Mouse (Mus musculus) forebrain, postnatal 0 days (tissue): ENCODE measurements at regions not wholly inside any gene's neighbourhood (a gene's known extent, or its start where the extent isn't known, plus 50 kb on each side); places are given as distances from the start of the nearest gene placed in this dataset.

Experiments used
- ATAC-seq: fragments of 200-750 bp; cut with Nextera tagmentation; 2 replicates; pipeline ENCODE4 v1.8.0; 2017; ENCODE audit warnings: mild to moderate bottlenecking, moderate library complexity
- DNase-seq: peaks from one replicate; pipeline ENCODE4 v3.0.0-alpha.2; 2015
- H3K27ac ChIP-seq: fragments of 300-500 bp; sonication (generic); 2 replicates; pipeline ENCODE4 v1.5.1; 2014; ENCODE audit warnings: low read depth, mild to moderate bottlenecking, antibody characterized with exemption, low read length, moderate library complexity, mixed read lengths
- H3K27me3 ChIP-seq: fragments of 300-500 bp; sonication (generic); 2 replicates; pipeline ENCODE4 v1.6.1; 2014; ENCODE audit warnings: mild to moderate bottlenecking, low read length, mixed read lengths; ENCODE audit not compliant: insufficient read depth
- H3K36me3 ChIP-seq: fragments of 300-500 bp; sonication (generic); 2 replicates; pipeline ENCODE4 v1.6.1; 2014; ENCODE audit warnings: mild to moderate bottlenecking, moderate library complexity; ENCODE audit not compliant: insufficient read depth
- H3K4me1 ChIP-seq: fragments of 300-500 bp; sonication (generic); 2 replicates; pipeline ENCODE4 v1.6.1; 2014; ENCODE audit warnings: antibody characterized with exemption; ENCODE audit not compliant: insufficient read depth
- H3K4me2 ChIP-seq: fragments of 300-500 bp; sonication (generic); 2 replicates; pipeline ENCODE4 v1.6.1; 2014; ENCODE audit warnings: low read depth, mild to moderate bottlenecking, moderate library complexity
- H3K4me3 ChIP-seq: fragments of 300-500 bp; sonication (generic); 2 replicates; pipeline ENCODE4 v1.5.1; 2014; ENCODE audit warnings: low read depth, low read length, mixed read lengths
- H3K9ac ChIP-seq: fragments of 300-500 bp; sonication (generic); 2 replicates; pipeline ENCODE4 v1.6.1; 2014; ENCODE audit warnings: mild to moderate bottlenecking
- H3K9me3 ChIP-seq: fragments of 300-500 bp; sonication (generic); 2 replicates; pipeline ENCODE4 v1.6.1; 2016; ENCODE audit warnings: low read length
- CTCF ChIP-seq: sonication (generic); IDR thresholded peaks from 2 replicates; pipeline ENCODE4 v1.5.1; 2016; ENCODE audit warnings: antibody characterized with exemption, control low read depth, low read depth
- WGBS: fragments of 180-500 bp; shearing (Covaris S2); extraction: QIAGEN DNeasy Blood & Tissue Kit; methylation state at CpG from one replicate; pipeline ENCODE4 v1.1.7; 2014; 5-methylcytosine and 5-hydroxymethylcytosine counted together

GRCm38 (mm10) chr13:90546288-90547035 is 358.7 kb downstream of the Atp6ap1l start:
- H3K27ac ChIP-seq = no peak overlapping the region
- no peak overlapping the region for H3K4me2 ChIP-seq
- no peaks in the 10 kb centered on the region for H3K9me3 ChIP-seq
- no peaks in the 10 kb centered on the region for H3K36me3 ChIP-seq
- ATAC-seq = no peak
- no peak overlapping the region for H3K4me3 ChIP-seq
- no peak overlapping the region for H3K9ac ChIP-seq
- 50% methylated on average over 1 of the region's 1 CpGs for WGBS
- DNase-seq = no peak
- no peaks in the 10 kb centered on the region for H3K27me3 ChIP-seq
- H3K4me1 ChIP-seq = no peaks in the 10 kb centered on the region
- TF ChIP-seq CTCF = no peak

- H3K36me3 ChIP-seq = no peaks in the 10 kb centered on the region
- H3K27me3 ChIP-seq = no peaks in the 10 kb centered on the region
- H3K27ac ChIP-seq = no peak overlapping the region
- no peak overlapping the region for H3K4me2 ChIP-seq
- H3K4me3 ChIP-seq = no peak overlapping the region
- ATAC-seq (no peak), DNase-seq (no peak)
- no peak for TF ChIP-seq CTCF
- H3K9ac ChIP-seq = no peak overlapping the region
- no peaks in the 10 kb centered on the region for H3K4me1 ChIP-seq
- H3K9me3 ChIP-seq = no peaks in the 10 kb centered on the region
These were observed 359.3 kb downstream of the Atp6ap1l start for GRCm38 (mm10) chr13:90545816-90546215.

- H3K4me2 ChIP-seq = no peak overlapping the region
- H3K4me3 ChIP-seq = no peak overlapping the region
- no peak overlapping the region for H3K27ac ChIP-seq
- DNase-seq = no peak
- ATAC-seq = no peak
- no peaks in the 10 kb centered on the region for H3K36me3 ChIP-seq
- H3K9me3 ChIP-seq = no peaks in the 10 kb centered on the region
- no peak for TF ChIP-seq CTCF
- 96% methylated on average over 1 of the region's 1 CpGs for WGBS
- H3K9ac ChIP-seq = no peak overlapping the region
- H3K27me3 ChIP-seq = no peaks in the 10 kb centered on the region
- no peaks in the 10 kb centered on the region for H3K4me1 ChIP-seq
These were observed 367.6 kb downstream of the Atp6ap1l start for GRCm38 (mm10) chr13:90537525-90537924.

- H3K9me3 ChIP-seq = no peaks in the 10 kb centered on the region
These were observed 378.2 kb downstream of the Atp6ap1l start for GRCm38 (mm10) chr13:90526998-90527397.

GRCm38 (mm10) chr13:90525801-90526200 is 379.4 kb downstream of the Atp6ap1l start:
- Histone ChIP-seq H3K27me3 (no peaks in the 10 kb centered on the region), H3K36me3 (no peaks in the 10 kb centered on the region), H3K4me1 (no peaks in the 10 kb centered on the region), H3K27ac (no peak overlapping the region), H3K4me3 (no peak overlapping the region), H3K9me3 (no peaks in the 10 kb centered on the region), H3K4me2 (no peak overlapping the region), H3K9ac (no peak overlapping the region)
- no peak for DNase-seq
- WGBS = 54% methylated on average over 2 of the region's 2 CpGs
- ATAC-seq = no peak
- TF ChIP-seq CTCF = no peak

More at GRCm38 (mm10) chr13:90526998-90527397, 378.2 kb downstream of the Atp6ap1l start:
- 90% methylated on average over 3 of the region's 3 CpGs for WGBS
- Histone ChIP-seq H3K9ac (no peak overlapping the region), H3K4me3 (no peak overlapping the region), H3K4me2 (no peak overlapping the region), H3K4me1 (no peaks in the 10 kb centered on the region), H3K27ac (no peak overlapping the region), H3K27me3 (no peaks in the 10 kb centered on the region), H3K36me3 (no peaks in the 10 kb centered on the region)
- TF ChIP-seq CTCF = no peak
- ATAC-seq (no peak), DNase-seq (no peak)

- Histone ChIP-seq H3K36me3 (no peaks in the 10 kb centered on the region), H3K4me2 (no peak overlapping the region), H3K9ac (no peak overlapping the region), H3K4me3 (no peak overlapping the region), H3K4me1 (no peaks in the 10 kb centered on the region), H3K27ac (no peak overlapping the region), H3K27me3 (no peaks in the 10 kb centered on the region), H3K9me3 (no peaks in the 10 kb centered on the region)
- no peak for TF ChIP-seq CTCF
- ATAC-seq = no peak
- DNase-seq = no peak
- WGBS = 83% methylated on average over 4 of the region's 4 CpGs
These were observed 383.4 kb downstream of the Atp6ap1l start for GRCm38 (mm10) chr13:90521758-90522245.

- Histone ChIP-seq H3K4me3 (no peak overlapping the region), H3K36me3 (no peaks in the 10 kb centered on the region), H3K4me1 (no peaks in the 10 kb centered on the region), H3K4me2 (no peak overlapping the region), H3K27ac (no peak overlapping the region), H3K9me3 (no peaks in the 10 kb centered on the region), H3K27me3 (no peaks in the 10 kb centered on the region), H3K9ac (no peak overlapping the region)
- DNase-seq = no peak
- ATAC-seq = no peak
- 83% methylated on average over 4 of the region's 4 CpGs for WGBS
- TF ChIP-seq CTCF = no peak
These were observed 384.0 kb downstream of the Atp6ap1l start for GRCm38 (mm10) chr13:90520992-90521757.
